In the genomic region with DNA sequence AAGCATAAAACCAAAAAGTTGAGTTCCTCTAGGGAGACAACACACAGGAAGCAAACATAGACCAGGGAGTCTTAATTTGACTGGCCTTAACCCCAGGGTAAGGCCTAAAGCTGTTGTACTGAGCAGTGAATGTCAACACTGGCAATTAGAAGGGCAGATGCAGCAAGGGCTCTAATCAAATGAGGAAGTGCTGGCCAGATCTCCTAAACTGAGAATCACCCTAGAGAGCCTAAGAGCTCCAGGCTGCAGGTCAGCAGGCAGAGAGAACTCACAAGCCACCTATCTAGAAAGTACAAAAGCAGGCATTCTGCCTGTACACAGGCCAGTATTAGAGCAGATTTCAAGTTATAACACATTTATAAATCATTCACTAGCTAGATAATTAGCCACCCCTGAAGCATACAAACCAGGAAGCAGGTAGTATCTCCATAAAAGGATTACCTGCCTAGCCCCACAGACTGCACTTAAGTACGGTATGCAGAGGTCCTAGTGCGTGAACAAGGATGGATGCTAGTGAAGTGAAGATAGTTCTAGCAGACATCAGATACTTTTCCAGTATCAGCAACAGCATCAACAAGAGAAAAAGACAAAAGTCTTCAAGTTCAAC, we compare ENCODE assay signal across 24 mouse cellular contexts.
A peak's percentile ranks its signal among the peaks of the same experiment; 100 is the strongest.
DNase-seq lines count a peak whose midpoint lies in the region; ATAC-seq lines count a peak whose summit lies in the region.
"Had no signal": no experiment of that assay in that cellular context is flagged by ENCODE, and none has a peak within 500 bp of the region (broad histone marks: within the 10 kb centered on the region; RNA-seq: fewer than 3 reads in every experiment).

No protein-coding gene starts in this region.

- H3K27me3 ChIP-seq in forebrain, embryonic 12.5 days: no peaks in the 10 kb centered on the region
- H3K27me3 ChIP-seq in forebrain, embryonic 11.5 days (ENCODE audit: control insufficient read depth, insufficient read depth, low read length): no peaks in the 10 kb centered on the region
- H3K27me3 ChIP-seq in intestine, embryonic 14.5 days (replicated peaks; ENCODE audit: control insufficient read depth, insufficient read depth, low read length): no peaks in the 10 kb centered on the region
- H3K27me3 ChIP-seq: heart, embryonic 12.5 days; limb, embryonic 13.5 days; neural tube, embryonic 13.5 days had no signal

- no peaks in the 10 kb centered on the region for H3K9me3 ChIP-seq in forebrain, embryonic 12.5 days
- H3K9me3 ChIP-seq in forebrain, embryonic 11.5 days (ENCODE audit: control insufficient read depth, low read length): no peaks in the 10 kb centered on the region
- no peaks in the 10 kb centered on the region for H3K9me3 ChIP-seq in intestine, embryonic 14.5 days (ENCODE audit: control insufficient read depth, low read length)
- H3K9me3 ChIP-seq: embryonic facial prominence, embryonic 10.5 days; heart, embryonic 12.5 days; limb, embryonic 13.5 days; neural tube, embryonic 13.5 days had no signal

- H3K27ac ChIP-seq in forebrain, embryonic 12.5 days: 0 out of 2 replicates have a peak overlapping the region, but pooled peaks have one; percentile 31
- H3K27ac ChIP-seq in forebrain, embryonic 11.5 days (ENCODE audit: low read depth, low read length): no peak overlapping the region
- 0 out of 2 replicates have a peak overlapping the region, but pooled peaks have one; percentile 22 for H3K27ac ChIP-seq in intestine, embryonic 14.5 days (ENCODE audit: low read depth)
- H3K27ac ChIP-seq: embryonic facial prominence, embryonic 10.5 days; left cerebral cortex, adult 2 months; limb, embryonic 13.5 days; neural tube, embryonic 13.5 days; stomach, postnatal 0 days had no signal

- WGBS in forebrain, embryonic 12.5 days: 90% methylated on average over 2 of the region's 2 CpGs
- 90% methylated on average over 2 of the region's 2 CpGs for WGBS in forebrain, embryonic 11.5 days
- WGBS in intestine, embryonic 14.5 days: 65% methylated on average over 2 of the region's 2 CpGs

- no peak overlapping the region for H3K4me2 ChIP-seq in forebrain, embryonic 12.5 days
- H3K4me2 ChIP-seq in forebrain, embryonic 11.5 days (ENCODE audit: low read depth, low read length, severe bottlenecking): no peak overlapping the region
- no peak overlapping the region for H3K4me2 ChIP-seq in intestine, embryonic 14.5 days (ENCODE audit: low read length)
- H3K4me2 ChIP-seq: heart, embryonic 12.5 days; limb, embryonic 13.5 days; neural tube, embryonic 13.5 days had no signal

- H3K9ac ChIP-seq in forebrain, embryonic 12.5 days: no peak overlapping the region
- H3K9ac ChIP-seq in forebrain, embryonic 11.5 days (ENCODE audit: low read length): no peak overlapping the region
- H3K9ac ChIP-seq in intestine, embryonic 14.5 days (ENCODE audit: low read length): no peak overlapping the region
- H3K9ac ChIP-seq: heart, embryonic 12.5 days; limb, embryonic 13.5 days; liver, postnatal 0 days; neural tube, embryonic 13.5 days had no signal

- no peaks in the 10 kb centered on the region for H3K36me3 ChIP-seq in forebrain, embryonic 12.5 days (replicated peaks)
- H3K36me3 ChIP-seq in forebrain, embryonic 11.5 days (ENCODE audit: control insufficient read depth, insufficient read depth, low read length): no peaks in the 10 kb centered on the region
- H3K36me3 ChIP-seq in intestine, embryonic 14.5 days (ENCODE audit: control insufficient read depth, insufficient read depth, low read length): no peaks in the 10 kb centered on the region
- H3K36me3 ChIP-seq: embryonic facial prominence, embryonic 10.5 days; heart, embryonic 12.5 days; limb, embryonic 13.5 days; neural tube, embryonic 13.5 days had no signal

- DNase-seq in forebrain, embryonic 11.5 days (ENCODE audit: low spot score): no peak
- DNase-seq in retina, postnatal 1 day: peak; percentile 6
- DNase-seq in retina, embryonic 14.5 days (ENCODE audit: low spot score): no peak
- DNase-seq in intestine, embryonic 14.5 days (ENCODE audit: low spot score): no peak
- no peak for DNase-seq in spleen, postnatal 4 days (ENCODE audit: low spot score in 2 of 2)
- no peak for DNase-seq in adipocyte (ENCODE audit: low spot score)
- DNase-seq in heart, postnatal 4 days: no peak
- DNase-seq: adrenal gland, postnatal 14 days; cerebellum, postnatal 10 days; gastrocnemius, postnatal 25 days; heart, postnatal 36 days; kidney, adult 18-20 months; liver, postnatal 0 days; lung, postnatal 4 days; midbrain, embryonic 14.5 days; spleen, adult 18-20 months; thymus, postnatal 4 days had no signal

- H3K4me3 ChIP-seq in forebrain, embryonic 12.5 days (replicated peaks): no peak overlapping the region
- no peak overlapping the region for H3K4me3 ChIP-seq in forebrain, embryonic 11.5 days (ENCODE audit: low read depth, low read length)
- H3K4me3 ChIP-seq in intestine, embryonic 14.5 days (ENCODE audit: low read depth, low read length): no peak overlapping the region
- H3K4me3 ChIP-seq: embryonic facial prominence, embryonic 10.5 days; heart, embryonic 12.5 days; left cerebral cortex, adult 2 months; limb, embryonic 13.5 days; neural tube, embryonic 13.5 days had no signal

- no peak for ATAC-seq in forebrain, embryonic 12.5 days (ENCODE audit: low FRiP score)
- no peak for ATAC-seq in forebrain, embryonic 11.5 days (replicated peaks; ENCODE audit: low FRiP score)
- ATAC-seq in intestine, embryonic 14.5 days (replicated peaks; ENCODE audit: low FRiP score, low TSS enrichment, low read depth): no peak; the same call in 1 of the 2 replicates
- ATAC-seq: liver, postnatal 0 days had no signal

- peaks cover 7% of the 10 kb centered on the region; the same call in 1 of the 2 replicates for H3K4me1 ChIP-seq in forebrain, embryonic 12.5 days
- no peaks in the 10 kb centered on the region for H3K4me1 ChIP-seq in forebrain, embryonic 11.5 days (replicated peaks; ENCODE audit: control insufficient read depth, insufficient read depth, low read length)
- H3K4me1 ChIP-seq in intestine, embryonic 14.5 days (replicated peaks; ENCODE audit: control insufficient read depth, insufficient read depth, low read length): peaks cover 7% of the 10 kb centered on the region; the same call in 1 of the 2 replicates
- H3K4me1 ChIP-seq: embryonic facial prominence, embryonic 10.5 days; limb, embryonic 13.5 days; neural tube, embryonic 13.5 days had no signal
